Mouse (Mus musculus) natural killer cell, adult 2 months (primary cell): ENCODE results near the gene Litaf.
A peak's percentile ranks its signal among the peaks of the same experiment; 100 is the strongest.

Experiments used
- DNase-seq, 2 experiments: peaks; one replicate each; pipeline ENCODE4 v3.0.0; 2022; ENCODE audit warnings: low spot score in 2 of 2

Litaf gene

GRCm38 (mm10) chr16:11066029-11066832 is at the start of gene Litaf:
Gene Litaf, minus strand, starts transcription at chr16:11066157.
- DNase-seq, result peak; percentile 88 to 96

GRCm38 (mm10) chr16:11109198-11109740 is 43.3 kb upstream of the Litaf start:
- DNase-seq, result peak in 1 of 2 experiments; percentile 21

- DNase-seq, result no peak
Observed at GRCm38 (mm10) chr16:11104905-11105304, 38.9 kb upstream of the Litaf start.

GRCm38 (mm10) chr16:11097301-11097700 is 31.3 kb upstream of the Litaf start:
- no peak for DNase-seq

GRCm38 (mm10) chr16:11093717-11094386 is 27.9 kb upstream of the Litaf start:
- no peak for DNase-seq

GRCm38 (mm10) chr16:11092523-11092922 is 26.6 kb upstream of the Litaf start:
- DNase-seq, result no peak

GRCm38 (mm10) chr16:11092061-11092460 is 26.1 kb upstream of the Litaf start:
- DNase-seq, result no peak

GRCm38 (mm10) chr16:11090836-11091570 is 25.0 kb upstream of the Litaf start:
- no peak for DNase-seq

GRCm38 (mm10) chr16:11086856-11087588 is 21.1 kb upstream of the Litaf start:
- no peak for DNase-seq

GRCm38 (mm10) chr16:11086299-11086698 is 20.3 kb upstream of the Litaf start:
- no peak for DNase-seq

- DNase-seq, result no peak
Observed at GRCm38 (mm10) chr16:11084181-11084580, 18.2 kb upstream of the Litaf start.

- DNase-seq, result no peak
Observed at GRCm38 (mm10) chr16:11078216-11078869, 12.4 kb upstream of the Litaf start.

GRCm38 (mm10) chr16:11077601-11078201 is 11.7 kb upstream of the Litaf start:
- DNase-seq, result peak in 1 of 2 experiments; percentile 85

GRCm38 (mm10) chr16:11073060-11073459 is 7.1 kb upstream of the Litaf start:
- no peak for DNase-seq

- no peak for DNase-seq
Observed at GRCm38 (mm10) chr16:11072454-11072853, 6.5 kb upstream of the Litaf start.

GRCm38 (mm10) chr16:11071887-11072286 is 5.9 kb upstream of the Litaf start:
- DNase-seq, result peak in 1 of 2 experiments; percentile 54

- no peak for DNase-seq
Observed at GRCm38 (mm10) chr16:11071176-11071575, 5.2 kb upstream of the Litaf start.

GRCm38 (mm10) chr16:11069710-11070420 is 3.9 kb upstream of the Litaf start:
- DNase-seq, result no peak

GRCm38 (mm10) chr16:11069271-11069670 is 3.3 kb upstream of the Litaf start:
- DNase-seq, result no peak

- no peak for DNase-seq
Observed at GRCm38 (mm10) chr16:11068666-11069065, 2.7 kb upstream of the Litaf start.
